In the genomic region with DNA sequence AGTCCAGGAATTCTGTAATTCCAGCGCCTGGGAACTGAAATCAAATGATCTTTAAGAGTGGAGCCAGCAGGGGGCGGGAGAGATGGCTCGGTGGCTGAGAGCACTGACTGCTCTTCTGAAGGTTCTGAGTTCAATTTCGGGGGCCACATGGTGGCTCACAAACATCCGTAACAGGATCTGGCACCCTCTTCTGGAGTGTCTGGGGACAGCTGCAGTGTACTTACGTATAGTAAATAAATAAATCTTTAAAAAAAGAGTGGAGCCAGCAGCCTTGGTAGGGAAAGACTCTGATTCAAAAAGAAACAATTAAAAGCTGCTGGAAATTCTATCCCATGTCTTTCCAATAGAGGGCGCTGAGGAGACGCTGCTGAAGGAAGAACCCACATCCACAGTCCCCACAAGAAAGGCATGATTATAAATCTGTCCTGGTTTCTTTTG, we compare ENCODE assay signal across 8 mouse cellular contexts. TPM values are rescaled to one million over a fixed set of nuclear protein-coding genes. Genes with fewer than 3 reads are reported as not detected.
DNase-seq lines count a peak whose midpoint lies in the region; ATAC-seq lines count a peak whose summit lies in the region.

No protein-coding gene starts in this region.

- WGBS in kidney, embryonic 16.5 days, result 19% methylated on average over 8 of the region's 8 CpGs
- 17% methylated on average over 8 of the region's 8 CpGs for WGBS in embryonic facial prominence, embryonic 11.5 days

- H3K27me3 ChIP-seq in kidney, embryonic 16.5 days (ENCODE audit: insufficient read depth, low read length), result no peaks in the 10 kb centered on the region
- H3K27me3 ChIP-seq in embryonic facial prominence, embryonic 11.5 days (ENCODE audit: control insufficient read depth, insufficient read depth, low read length), result no peaks in the 10 kb centered on the region

- H3K27ac ChIP-seq in kidney, embryonic 16.5 days (ENCODE audit: low read length), result no peak overlapping the region
- no peak overlapping the region for H3K27ac ChIP-seq in embryonic facial prominence, embryonic 11.5 days (replicated peaks; ENCODE audit: low read depth, low read length)

- H3K9ac ChIP-seq in kidney, embryonic 16.5 days (replicated peaks; ENCODE audit: low read length), result no peak overlapping the region
- H3K9ac ChIP-seq in embryonic facial prominence, embryonic 11.5 days (replicated peaks; ENCODE audit: low read length), result no peak overlapping the region

- H3K4me1 ChIP-seq in kidney, embryonic 16.5 days (ENCODE audit: insufficient read depth, low read length), result peaks cover 10% of the 10 kb centered on the region
- no peaks in the 10 kb centered on the region for H3K4me1 ChIP-seq in embryonic facial prominence, embryonic 11.5 days (ENCODE audit: control insufficient read depth, insufficient read depth, low read length)

- no peaks in the 10 kb centered on the region for H3K9me3 ChIP-seq in kidney, embryonic 16.5 days (ENCODE audit: low read length)
- no peaks in the 10 kb centered on the region for H3K9me3 ChIP-seq in embryonic facial prominence, embryonic 11.5 days (replicated peaks; ENCODE audit: control insufficient read depth, low read length)

- DNase-seq in kidney, adult 18-20 months, result peak; percentile 57
- DNase-seq in CD4-positive, CD25-positive, alpha-beta regulatory T cell, adult 2 months (ENCODE audit: low read depth, low spot score), result peak; percentile 78
- peak; percentile 63 for DNase-seq in MN1 (ENCODE audit: low spot score)
- DNase-seq in embryonic facial prominence, embryonic 11.5 days (ENCODE audit: low spot score), result peak; percentile 70
- peak; percentile 36 for DNase-seq in lung, postnatal 25 days (ENCODE audit: low spot score)
- no peak for DNase-seq in right cerebral cortex, postnatal 36 days (ENCODE audit: low spot score in 2 of 2)
- DNase-seq in spleen, postnatal 14 days (ENCODE audit: low spot score in 2 of 2), result no peak

- no peaks in the 10 kb centered on the region for H3K36me3 ChIP-seq in kidney, embryonic 16.5 days (ENCODE audit: insufficient read depth, low read length)
- no peaks in the 10 kb centered on the region for H3K36me3 ChIP-seq in embryonic facial prominence, embryonic 11.5 days (replicated peaks; ENCODE audit: control insufficient read depth, insufficient read depth, low read depth, low read length)

- no peak for ATAC-seq in kidney, embryonic 16.5 days (ENCODE audit: low FRiP score, low TSS enrichment)
- ATAC-seq in embryonic facial prominence, embryonic 11.5 days (replicated peaks; ENCODE audit: insufficient number of reproducible peaks, low FRiP score, low TSS enrichment, low read depth), result no peak

- H3K4me3 ChIP-seq in kidney, embryonic 16.5 days (ENCODE audit: low read length), result no peak overlapping the region
- no peak overlapping the region for H3K4me3 ChIP-seq in embryonic facial prominence, embryonic 11.5 days (ENCODE audit: low read depth, low read length)

- no peak overlapping the region for H3K4me2 ChIP-seq in kidney, embryonic 16.5 days (replicated peaks; ENCODE audit: low read depth, low read length)
- no peak overlapping the region for H3K4me2 ChIP-seq in embryonic facial prominence, embryonic 11.5 days (ENCODE audit: low read depth, low read length)

RNA-seq across cellular contexts. Expression of a gene that starts 8.7 kb away (rescaled TPM):
- polyA plus RNA-seq in kidney, embryonic 16.5 days (2015; fragmentation: Nextera tagmentation; extraction: Ambion mirVana), result 6.4 and 7.1 TPM in 2 replicates
- 3.9 and 4.4 TPM in 2 replicates for polyA plus RNA-seq in embryonic facial prominence, embryonic 11.5 days (2014; fragmentation: Nextera tagmentation; extraction: Ambion mirVana)

RNA-seq across cellular contexts. Expression of a gene that starts 23.6 kb away (rescaled TPM):
- polyA plus RNA-seq in kidney, embryonic 16.5 days (2015; fragmentation: Nextera tagmentation; extraction: Ambion mirVana), result 60.2 and 65.1 TPM in 2 replicates
- 38.5 and 40.8 TPM in 2 replicates for polyA plus RNA-seq in embryonic facial prominence, embryonic 11.5 days (2014; fragmentation: Nextera tagmentation; extraction: Ambion mirVana)

RNA-seq across cellular contexts. Expression of a gene that starts 23.7 kb away (rescaled TPM):
- polyA plus RNA-seq in kidney, embryonic 16.5 days (2015; fragmentation: Nextera tagmentation; extraction: Ambion mirVana), result 1.9 and 3.8 TPM in 2 replicates
- 0.96 and 1.6 TPM in 2 replicates for polyA plus RNA-seq in embryonic facial prominence, embryonic 11.5 days (2014; fragmentation: Nextera tagmentation; extraction: Ambion mirVana)

RNA-seq across cellular contexts. Expression of a gene that starts 24.9 kb away (rescaled TPM):
- polyA plus RNA-seq in kidney, embryonic 16.5 days (2015; fragmentation: Nextera tagmentation; extraction: Ambion mirVana), result not detected in 2 replicates
- polyA plus RNA-seq in embryonic facial prominence, embryonic 11.5 days (2014; fragmentation: Nextera tagmentation; extraction: Ambion mirVana), result not detected in 2 replicates

RNA-seq across cellular contexts. Expression of a gene that starts 26.2 kb away (rescaled TPM):
- 53.1 and 53.4 TPM in 2 replicates for polyA plus RNA-seq in kidney, embryonic 16.5 days (2015; fragmentation: Nextera tagmentation; extraction: Ambion mirVana)
- 47.5 and 47.9 TPM in 2 replicates for polyA plus RNA-seq in embryonic facial prominence, embryonic 11.5 days (2014; fragmentation: Nextera tagmentation; extraction: Ambion mirVana)

Comparison
In these comparisons a context has a peak if more than half of its experiments do, and no peak if none do; other contexts are left out.
1. DNase-seq: peak in kidney, adult 18-20 months (single experiment), CD4-positive, CD25-positive, alpha-beta regulatory T cell, adult 2 months (single experiment), MN1 (single experiment), embryonic facial prominence, embryonic 11.5 days (single experiment) and lung, postnatal 25 days (single experiment); none in right cerebral cortex, postnatal 36 days (0 of 2) and spleen, postnatal 14 days (0 of 2).